Mouse (Mus musculus) hindbrain, embryonic 15.5 days (tissue): ENCODE measurements at regions not wholly inside any gene's neighbourhood (a gene's known extent, or its start where the extent isn't known, plus 50 kb on each side); places are given as distances from the start of the nearest gene placed in this dataset.

Experiments used
- ATAC-seq: fragments of 200-750 bp; cut with Nextera tagmentation; 2 replicates; pipeline ENCODE4 v1.8.0; 2017; ENCODE audit warnings: low read depth, moderate number of reproducible peaks, moderate TSS enrichment; ENCODE audit not compliant: low FRiP score
- H3K27ac ChIP-seq: fragments of 300-500 bp; sonication (generic); replicated peaks from 2 replicates; pipeline ENCODE4 v1.5.1; 2015; ENCODE audit warnings: mild to moderate bottlenecking, inconsistent platforms
- H3K27me3 ChIP-seq: fragments of 300-500 bp; sonication (generic); 2 replicates; pipeline ENCODE4 v1.6.1; 2015; ENCODE audit warnings: control low read depth, inconsistent platforms
- H3K36me3 ChIP-seq: fragments of 300-500 bp; sonication (generic); 2 replicates; pipeline ENCODE4 v1.6.1; 2015; ENCODE audit warnings: control low read depth, inconsistent platforms
- H3K4me1 ChIP-seq: fragments of 300-500 bp; sonication (generic); replicated peaks from 2 replicates; pipeline ENCODE4 v1.6.1; 2015; ENCODE audit warnings: control low read depth, inconsistent platforms
- H3K4me2 ChIP-seq: fragments of 300-500 bp; sonication (generic); 2 replicates; pipeline ENCODE4 v1.6.1; 2015; ENCODE audit warnings: moderate library complexity, mild to moderate bottlenecking, inconsistent platforms
- H3K4me3 ChIP-seq: fragments of 300-500 bp; sonication (generic); 2 replicates; pipeline ENCODE4 v1.5.1; 2015; ENCODE audit warnings: mild to moderate bottlenecking, inconsistent platforms
- H3K9ac ChIP-seq: fragments of 300-500 bp; sonication (generic); 2 replicates; pipeline ENCODE4 v1.6.1; 2015; ENCODE audit warnings: inconsistent platforms
- H3K9me3 ChIP-seq: fragments of 300-500 bp; sonication (generic); 2 replicates; pipeline ENCODE4 v1.6.1; 2016; ENCODE audit warnings: control low read depth, inconsistent platforms
- WGBS: fragments of 180-500 bp; shearing (Covaris S2); methylation state at CpG from one replicate; pipeline ENCODE4 v1.1.7; 2015; 5-methylcytosine and 5-hydroxymethylcytosine counted together

- ATAC-seq = no peak
- H3K4me2 ChIP-seq = no peak overlapping the region
- 64% methylated on average over 2 of the region's 2 CpGs for WGBS
Measured at GRCm38 (mm10) chr4:26404266-26404665, 57.6 kb upstream of the Manea start.

GRCm38 (mm10) chr4:26402213-26402612 is 55.5 kb upstream of the Manea start:
- Histone ChIP-seq H3K4me1 (no peaks in the 10 kb centered on the region), H3K36me3 (no peaks in the 10 kb centered on the region), H3K9ac (no peak overlapping the region), H3K9me3 (no peaks in the 10 kb centered on the region), H3K4me3 (no peak overlapping the region), H3K4me2 (no peak overlapping the region), H3K27me3 (no peaks in the 10 kb centered on the region), H3K27ac (no peak overlapping the region)
- peak; percentile 56; the same call in 1 of the 2 replicates for ATAC-seq

More at GRCm38 (mm10) chr4:26404266-26404665, 57.6 kb upstream of the Manea start:
- Histone ChIP-seq H3K9me3 (no peaks in the 10 kb centered on the region), H3K4me3 (no peak overlapping the region), H3K9ac (no peak overlapping the region), H3K4me1 (no peaks in the 10 kb centered on the region), H3K36me3 (no peaks in the 10 kb centered on the region), H3K27me3 (no peaks in the 10 kb centered on the region), H3K27ac (no peak overlapping the region)
